Mouse (Mus musculus) stomach, embryonic 16.5 days (tissue): ENCODE data around the gene Rpl6. TPM values are rescaled to one million over a fixed set of nuclear protein-coding genes. Genes with fewer than 3 reads are reported as not detected.
A peak's percentile ranks its signal among the peaks of the same experiment; 100 is the strongest.
"Not testable (repeated sequence)": the region's sequence is repeated elsewhere in the genome, so short reads cannot be mapped to it uniquely, and the experiment has no call there.

ENCODE experiments used
- ATAC-seq: fragments of 200-750 bp; cut with Nextera tagmentation; 2 replicates; pipeline ENCODE4 v1.8.0; 2017; ENCODE audit warnings: moderate number of reproducible peaks, moderate TSS enrichment; ENCODE audit not compliant: insufficient read depth, low FRiP score
- H3K27ac ChIP-seq: fragments of 300-500 bp; sonication (generic); 2 replicates; pipeline ENCODE4 v1.5.1; 2014; ENCODE audit warnings: low read length
- H3K27me3 ChIP-seq: fragments of 300-500 bp; sonication (generic); 2 replicates; pipeline ENCODE4 v1.6.1; 2014; ENCODE audit warnings: low read length, control low read depth, mixed read lengths; ENCODE audit not compliant: control insufficient read depth, insufficient read depth
- H3K36me3 ChIP-seq: fragments of 300-500 bp; sonication (generic); 2 replicates; pipeline ENCODE4 v1.6.1; 2014; ENCODE audit warnings: low read length; ENCODE audit not compliant: control insufficient read depth, insufficient read depth
- H3K4me1 ChIP-seq: fragments of 300-500 bp; sonication (generic); 2 replicates; pipeline ENCODE4 v1.6.1; 2014; ENCODE audit warnings: low read length, control low read depth, mixed read lengths; ENCODE audit not compliant: control insufficient read depth, insufficient read depth
- H3K4me2 ChIP-seq: fragments of 300-500 bp; sonication (generic); 2 replicates; pipeline ENCODE4 v1.6.1; 2014; ENCODE audit warnings: low read depth, low read length, mixed read lengths
- H3K4me3 ChIP-seq: fragments of 300-500 bp; sonication (generic); replicated peaks from 2 replicates; pipeline ENCODE4 v1.5.1; 2014; ENCODE audit warnings: mild to moderate bottlenecking, low read length
- H3K9ac ChIP-seq: fragments of 300-500 bp; sonication (generic); 2 replicates; pipeline ENCODE4 v1.6.1; 2014; ENCODE audit warnings: low read length
- H3K9me3 ChIP-seq: fragments of 300-500 bp; sonication (generic); replicated peaks from 2 replicates; pipeline ENCODE4 v1.6.1; 2016; ENCODE audit warnings: low read length, control low read depth; ENCODE audit not compliant: control insufficient read depth
- WGBS: fragments of 180-500 bp; shearing (Covaris S2); extraction: QIAGEN DNeasy Blood & Tissue Kit; methylation state at CpG from one replicate; pipeline ENCODE4 v1.1.7; 2014; 5-methylcytosine and 5-hydroxymethylcytosine counted together
- polyA plus RNA-seq: library from polyadenylated mRNA; unstranded; fragments of >200 nt; fragmentation: Nextera tagmentation; extraction: Ambion mirVana; gene quantifications from 2 replicates; pipeline ENCODE4 v1.2.1, GENCODE M21; 2015

Rpl6 gene
- polyA plus RNA-seq, 1 experiment from 2014 or later: 591 TPM

DNA sequence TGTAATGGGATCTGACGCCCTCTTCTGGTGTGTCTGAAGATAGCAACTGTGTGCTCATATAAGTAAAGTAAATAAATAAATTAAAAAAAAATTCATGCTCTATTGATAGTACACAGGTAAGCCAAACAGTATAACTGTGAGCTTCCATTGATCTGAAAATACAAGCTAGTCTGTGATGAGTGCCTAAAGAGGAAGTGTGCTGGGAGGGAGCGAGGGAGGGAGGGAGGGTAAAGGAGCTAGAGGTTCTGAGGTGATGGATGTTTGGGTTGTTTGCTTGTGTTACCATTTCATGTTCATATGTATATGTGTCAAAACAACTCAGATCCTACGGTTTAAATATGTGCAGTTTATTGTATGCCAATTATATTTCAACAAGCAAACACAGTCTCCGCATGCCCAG is 22.6 kb downstream of the Rpl6 start:
- H3K4me2 ChIP-seq: no peak overlapping the region
- no peak overlapping the region for H3K4me3 ChIP-seq
- 85% methylated on average over 4 of the region's 4 CpGs for WGBS
- no peaks in the 10 kb centered on the region for H3K36me3 ChIP-seq
- no peak overlapping the region for H3K9ac ChIP-seq
- no peak overlapping the region for H3K27ac ChIP-seq
- no peak for ATAC-seq
- peaks cover 8% of the 10 kb centered on the region; the same call in 1 of the 2 replicates for H3K4me1 ChIP-seq
- H3K9me3 ChIP-seq: 0 out of 2 replicates have a peak, but pooled peaks cover 2% of the 10 kb centered on the region
- H3K27me3 ChIP-seq: no peaks in the 10 kb centered on the region

DNA sequence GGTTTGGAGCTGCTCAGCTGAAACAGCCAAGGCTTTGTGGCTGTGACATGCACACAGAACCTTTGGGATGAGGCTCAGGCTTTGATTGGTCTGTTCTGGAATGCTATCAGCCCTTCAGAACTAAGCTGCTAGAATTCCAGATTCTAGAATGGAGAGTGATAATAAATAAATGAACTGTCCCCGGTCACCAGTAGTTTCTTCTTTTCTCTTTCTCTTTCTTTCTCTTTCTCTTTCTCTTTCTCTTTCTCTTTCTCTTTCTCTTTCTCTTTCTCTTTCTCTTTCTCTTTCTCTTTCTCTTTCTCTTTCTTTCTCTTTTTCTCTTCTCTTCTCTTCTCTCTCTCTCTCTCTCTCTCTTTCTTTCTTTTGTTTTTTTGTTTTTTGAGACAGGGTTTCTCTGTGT is 23.0 kb downstream of the Rpl6 start:
- not testable (repeated sequence) for H3K9ac ChIP-seq, H3K27me3 ChIP-seq, H3K27ac ChIP-seq, H3K4me2 ChIP-seq, ATAC-seq, H3K36me3 ChIP-seq, H3K4me3 ChIP-seq, H3K4me1 ChIP-seq, H3K9me3 ChIP-seq
- WGBS: 93% methylated on average over 1 of the region's 1 CpGs

DNA sequence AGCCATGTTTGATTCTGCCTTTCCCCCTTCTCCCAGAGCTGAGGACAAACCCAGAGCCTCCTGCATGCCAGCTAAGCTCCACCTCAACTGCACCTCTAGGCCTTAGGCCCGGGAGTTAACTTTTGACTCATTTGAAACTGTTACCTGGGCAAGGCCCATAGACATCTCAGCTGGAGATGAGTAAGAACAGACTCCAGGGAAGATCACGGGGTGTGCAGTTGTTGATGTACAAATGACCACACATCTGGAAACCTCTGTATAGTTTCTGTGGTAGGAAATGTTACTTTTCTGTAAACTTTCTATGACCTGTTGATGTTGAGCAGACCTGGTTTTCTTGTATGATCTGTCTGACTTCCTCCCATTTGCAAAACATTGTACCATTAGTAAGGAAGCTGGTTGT is 24.9 kb downstream of the Rpl6 start:
- H3K4me1 ChIP-seq: peaks cover 6% of the 10 kb centered on the region; the same call in 1 of the 2 replicates
- WGBS: 64% methylated on average over 2 of the region's 2 CpGs

DNA sequence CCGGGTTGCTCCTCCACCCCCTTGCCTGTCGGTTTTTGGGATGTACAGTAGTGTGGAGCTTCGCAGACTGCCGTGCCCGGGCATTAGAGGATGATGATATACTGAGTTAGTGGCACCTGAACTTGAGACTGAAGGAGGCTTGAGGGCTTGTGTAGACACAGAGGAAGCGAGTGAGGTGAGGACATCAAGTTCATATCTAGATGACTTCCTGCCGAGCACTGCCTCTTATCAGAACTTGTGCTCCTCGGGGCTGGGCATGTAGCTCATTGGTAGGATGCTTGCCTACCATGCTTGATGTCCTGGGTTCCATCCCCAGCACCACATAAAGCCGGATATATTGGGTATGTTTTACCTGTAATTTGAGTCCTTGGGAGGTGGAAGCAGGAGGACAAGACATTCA is 26.5 kb downstream of the Rpl6 start:
- H3K27ac ChIP-seq: no peak overlapping the region
- no peak for ATAC-seq
- H3K4me3 ChIP-seq: no peak overlapping the region
- H3K27me3 ChIP-seq: no peaks in the 10 kb centered on the region
- 0 out of 2 replicates have a peak, but pooled peaks cover 2% of the 10 kb centered on the region for H3K9me3 ChIP-seq
- WGBS: 85% methylated on average over 9 of the region's 9 CpGs
- H3K36me3 ChIP-seq: no peaks in the 10 kb centered on the region
- no peak overlapping the region for H3K4me2 ChIP-seq
- H3K9ac ChIP-seq: no peak overlapping the region
- H3K4me1 ChIP-seq: 0 out of 2 replicates have a peak, but pooled peaks cover 2% of the 10 kb centered on the region

More for the DNA sequence above, 24.9 kb downstream of the Rpl6 start:
- Histone ChIP-seq H3K9ac (no peak overlapping the region), H3K4me3 (no peak overlapping the region), H3K4me2 (no peak overlapping the region), H3K9me3 (0 out of 2 replicates have a peak, but pooled peaks cover 2% of the 10 kb centered on the region), H3K36me3 (no peaks in the 10 kb centered on the region), H3K27me3 (no peaks in the 10 kb centered on the region), H3K27ac (no peak overlapping the region)
- ATAC-seq: no peak

DNA sequence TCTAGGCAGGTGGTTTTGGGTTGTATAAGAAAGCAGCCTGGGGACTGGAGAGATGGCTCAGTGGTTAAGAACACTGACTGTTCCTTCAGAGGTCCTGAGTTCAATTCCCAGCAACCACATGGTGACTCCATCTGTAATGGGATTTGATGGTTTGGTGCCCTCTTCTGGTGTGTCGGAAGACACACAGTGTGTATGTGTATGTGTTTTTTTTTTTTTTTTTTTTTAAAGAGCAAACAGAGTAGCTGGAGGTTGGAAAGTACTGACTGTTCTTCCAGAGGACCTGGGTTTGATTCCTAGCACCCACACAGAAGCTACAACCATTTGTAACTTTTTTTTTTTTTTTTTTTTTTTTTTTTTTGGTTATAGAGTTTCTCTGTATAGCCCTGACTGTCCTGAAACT is 28.5 kb downstream of the Rpl6 start:
- H3K4me3 ChIP-seq: no peak overlapping the region
- no peaks in the 10 kb centered on the region for H3K36me3 ChIP-seq
- no peak overlapping the region for H3K27ac ChIP-seq
- 0 out of 2 replicates have a peak, but pooled peaks cover 2% of the 10 kb centered on the region for H3K9me3 ChIP-seq
- no peak overlapping the region for H3K4me2 ChIP-seq
- H3K9ac ChIP-seq: no peak overlapping the region
- no peaks in the 10 kb centered on the region for H3K27me3 ChIP-seq
- 0 out of 2 replicates have a peak, but pooled peaks cover 2% of the 10 kb centered on the region for H3K4me1 ChIP-seq
- ATAC-seq: no peak
- WGBS: 100% methylated on average over 1 of the region's 1 CpGs

DNA sequence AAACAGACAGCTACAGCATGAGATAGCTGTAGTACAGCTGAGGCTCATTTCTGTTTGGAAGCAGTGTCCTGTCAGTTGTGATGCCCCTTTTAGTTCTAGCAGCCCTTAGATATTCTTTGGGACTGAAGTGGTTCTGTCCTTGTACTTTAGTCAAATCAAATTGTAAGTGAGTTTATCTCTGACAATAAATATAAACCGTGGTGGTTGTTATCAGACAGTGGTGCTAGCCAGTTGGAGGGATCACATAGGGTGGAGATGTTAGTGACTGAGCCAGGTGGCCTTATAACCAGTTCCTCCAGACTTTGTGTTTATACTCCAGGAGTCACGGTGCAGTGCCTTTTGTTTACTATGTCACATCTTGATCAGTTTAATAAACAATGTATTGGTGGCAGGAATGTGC is 29.4 kb downstream of the Rpl6 start:
- ATAC-seq: peak; percentile 25; the same call in 1 of the 2 replicates
- Histone ChIP-seq H3K27ac (no peak overlapping the region), H3K36me3 (no peaks in the 10 kb centered on the region), H3K27me3 (no peaks in the 10 kb centered on the region), H3K4me2 (no peak overlapping the region), H3K4me1 (0 out of 2 replicates have a peak, but pooled peaks cover 2% of the 10 kb centered on the region), H3K9me3 (0 out of 2 replicates have a peak, but pooled peaks cover 2% of the 10 kb centered on the region), H3K4me3 (no peak overlapping the region), H3K9ac (no peak overlapping the region)
- 47% methylated on average over 2 of the region's 2 CpGs for WGBS

DNA sequence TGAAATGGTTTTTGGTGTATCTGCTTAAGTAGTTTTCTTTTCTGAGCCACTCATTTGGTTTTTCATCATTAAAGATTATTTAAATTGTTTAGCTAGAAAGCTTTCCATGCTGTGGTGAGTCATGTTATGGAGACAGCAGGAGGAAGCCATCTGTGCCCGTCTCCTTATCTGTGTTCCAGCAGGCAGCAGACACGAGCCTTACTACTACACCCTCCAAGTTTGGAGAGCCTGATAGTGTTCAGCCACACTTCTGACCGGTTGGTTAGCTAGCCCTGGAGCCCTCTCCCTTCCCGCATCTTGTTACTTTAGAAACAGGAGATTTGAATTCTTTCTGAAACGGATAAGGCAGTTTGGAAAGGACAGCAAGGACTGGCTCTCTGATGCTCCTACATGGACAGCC is 31.9 kb downstream of the Rpl6 start:
- Histone ChIP-seq H3K27ac (no peak overlapping the region), H3K27me3 (no peaks in the 10 kb centered on the region), H3K9ac (no peak overlapping the region), H3K9me3 (no peaks in the 10 kb centered on the region), H3K4me3 (no peak overlapping the region), H3K4me1 (no peaks in the 10 kb centered on the region), H3K36me3 (no peaks in the 10 kb centered on the region), H3K4me2 (no peak overlapping the region)
- peak; percentile 86 for ATAC-seq
- WGBS: 59% methylated on average over 5 of the region's 5 CpGs

DNA sequence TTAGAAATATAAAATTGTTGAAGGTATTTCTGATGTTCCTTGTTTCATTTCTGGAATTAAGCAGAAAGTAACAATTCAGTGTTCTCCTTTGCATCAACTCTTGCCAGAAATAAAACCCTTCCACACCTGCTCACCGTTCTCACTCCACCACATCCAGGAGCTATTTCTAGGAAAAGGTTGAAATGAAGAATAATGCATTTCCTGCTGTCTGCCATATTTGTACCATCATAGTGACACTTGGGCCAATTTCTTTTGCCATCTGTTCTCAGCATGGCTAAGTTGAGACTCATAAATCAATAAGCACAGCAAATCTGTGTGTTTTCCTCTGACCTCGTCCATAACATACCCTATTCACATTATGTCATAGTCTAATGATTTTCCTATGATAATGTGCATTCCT is 33.9 kb downstream of the Rpl6 start:
- no peaks in the 10 kb centered on the region for H3K27me3 ChIP-seq
- no peak overlapping the region for H3K27ac ChIP-seq
- no peak overlapping the region for H3K4me2 ChIP-seq
- no peak overlapping the region for H3K4me3 ChIP-seq
- no peaks in the 10 kb centered on the region for H3K36me3 ChIP-seq
- H3K9ac ChIP-seq: no peak overlapping the region
- ATAC-seq: no peak
- H3K9me3 ChIP-seq: no peaks in the 10 kb centered on the region
- no peaks in the 10 kb centered on the region for H3K4me1 ChIP-seq
- 64% methylated on average over 2 of the region's 2 CpGs for WGBS

DNA sequence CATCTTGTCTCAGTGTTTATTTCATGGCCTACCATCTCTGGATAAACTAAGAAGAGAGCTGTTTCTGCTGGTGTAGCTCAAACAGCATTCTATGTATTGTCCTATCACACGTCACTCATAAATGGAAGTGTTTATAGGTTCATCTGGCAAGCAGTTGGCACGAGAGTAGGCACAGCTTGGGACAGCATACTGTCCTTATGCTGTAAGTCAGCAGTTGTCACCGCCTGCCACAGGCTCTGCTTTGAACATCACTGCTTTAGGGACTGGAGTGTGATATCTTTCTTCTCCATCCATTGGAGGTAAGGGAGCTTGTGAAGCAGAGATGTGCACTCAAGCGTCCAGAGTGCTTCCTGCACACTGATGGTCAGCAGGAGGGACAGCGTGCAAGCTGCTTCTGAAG is 35.6 kb downstream of the Rpl6 start:
- ATAC-seq: no peak
- Histone ChIP-seq H3K27ac (no peak overlapping the region), H3K27me3 (no peaks in the 10 kb centered on the region), H3K4me3 (no peak overlapping the region), H3K4me1 (no peaks in the 10 kb centered on the region), H3K4me2 (no peak overlapping the region), H3K9ac (no peak overlapping the region), H3K9me3 (no peaks in the 10 kb centered on the region), H3K36me3 (no peaks in the 10 kb centered on the region)
- 77% methylated on average over 5 of the region's 5 CpGs for WGBS

DNA sequence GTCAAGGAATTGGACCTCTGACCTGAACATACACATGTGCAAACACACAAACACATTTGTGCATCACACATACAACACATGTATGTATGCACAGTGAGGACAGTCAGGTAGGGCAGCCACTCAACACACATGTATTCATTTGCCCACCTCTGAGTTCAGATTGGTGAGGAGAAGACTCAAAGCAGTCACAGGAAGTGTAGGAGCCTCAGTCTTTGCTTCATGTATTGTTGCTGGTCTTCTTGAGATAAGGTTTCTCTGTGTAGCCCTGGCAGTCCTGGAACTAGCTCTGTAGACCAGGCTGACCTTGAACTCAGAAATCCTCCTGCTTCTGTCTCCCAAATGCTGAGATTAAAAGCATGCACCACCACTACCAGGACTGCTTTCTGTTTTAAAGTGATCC is 36.9 kb downstream of the Rpl6 start:
- Histone ChIP-seq H3K27ac (no peak overlapping the region), H3K27me3 (no peaks in the 10 kb centered on the region), H3K4me2 (no peak overlapping the region), H3K36me3 (no peaks in the 10 kb centered on the region), H3K4me1 (no peaks in the 10 kb centered on the region), H3K9ac (no peak overlapping the region), H3K9me3 (no peaks in the 10 kb centered on the region), H3K4me3 (no peak overlapping the region)
- ATAC-seq: no peak
